Comparison of ENCODE assay signal across 8 mouse cellular contexts in genomic region chr13:92530721-92531211, GRCm38 (mm10). TPM values are rescaled to one million over a fixed set of nuclear protein-coding genes. Genes with fewer than 3 reads are reported as not detected.
DNase-seq lines count a peak whose midpoint lies in the region; ATAC-seq lines count a peak whose summit lies in the region.

Gene Zfyve16 (minus strand): TSS chr13:92530868.

- ATAC-seq in megakaryocyte progenitor cell, adult 5-6 weeks (replicated peaks; ENCODE audit: poor library complexity), result peak; percentile 91

- peak; percentile 96 for DNase-seq in adipocyte (ENCODE audit: low spot score)
- DNase-seq in embryo, embryonic 10 days (ENCODE audit: low spot score), result peak; percentile 98
- peak; percentile 100 for DNase-seq in gastrocnemius, postnatal 10 days
- peak; percentile 95 for DNase-seq in induced T-regulatory cell, adult 2 months (ENCODE audit: low read depth)
- peak; percentile 85 to 96 for DNase-seq in left cerebral cortex, adult 9 months (ENCODE audit: low spot score in 2 of 2)
- peak; percentile 98 for DNase-seq in right cerebral cortex, postnatal 14 days
- DNase-seq in urinary bladder, postnatal 36 days (ENCODE audit: low spot score in 2 of 2), result peak; percentile 94 to 95

RNA-seq across cellular contexts. Expression of gene Zfyve16, which starts in this region (rescaled TPM):
- 10 to 100 TPM; 10.8 to 18.0 TPM for total RNA-seq in gastrocnemius, postnatal 10 days (2021)
- total RNA-seq in megakaryocyte progenitor cell, adult 5-6 weeks (2015), result 5.1 and 7.9 TPM in 2 replicates
- total RNA-seq in megakaryocyte progenitor cell, adult 5-6 weeks (2017), result 4.7 and 7.1 TPM in 2 replicates

Comparison
In these comparisons a context has a peak if more than half of its experiments do, and no peak if none do; other contexts are left out.
1. Peak in every context shown above with its lines: DNase-seq and ATAC-seq.